Mouse (Mus musculus): ENCODE results near the gene Ank.
"Not testable (repeated sequence)": the region's sequence is repeated elsewhere in the genome, so short reads cannot be mapped to it uniquely, and the experiment has no call there.

Gene Ank

GRCm38 (mm10) chr15:27468822-27469488, 2.5 kb downstream of the Ank start:
- no peak for DNase-seq

DNA sequence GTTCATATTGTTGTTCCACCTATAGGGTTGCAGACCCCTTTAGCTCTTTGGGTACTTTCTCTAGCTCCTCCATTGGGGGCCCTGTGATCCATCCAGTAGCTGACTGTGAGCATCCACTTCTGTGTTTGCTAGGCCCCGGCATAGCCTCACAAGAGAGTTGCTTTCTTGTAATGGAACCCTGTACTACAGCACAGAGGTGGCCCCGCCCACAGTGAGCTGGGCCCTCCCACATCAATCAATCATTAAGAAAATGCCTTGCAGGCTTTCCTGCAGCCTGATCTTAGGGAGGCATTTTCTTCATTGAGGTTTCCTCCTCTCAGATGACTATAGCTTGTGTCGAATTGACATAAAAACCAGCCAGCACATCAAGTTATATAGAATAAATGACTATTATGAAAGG, 3.9 kb downstream of the Ank start:
- not testable (repeated sequence) for DNase-seq

DNA sequence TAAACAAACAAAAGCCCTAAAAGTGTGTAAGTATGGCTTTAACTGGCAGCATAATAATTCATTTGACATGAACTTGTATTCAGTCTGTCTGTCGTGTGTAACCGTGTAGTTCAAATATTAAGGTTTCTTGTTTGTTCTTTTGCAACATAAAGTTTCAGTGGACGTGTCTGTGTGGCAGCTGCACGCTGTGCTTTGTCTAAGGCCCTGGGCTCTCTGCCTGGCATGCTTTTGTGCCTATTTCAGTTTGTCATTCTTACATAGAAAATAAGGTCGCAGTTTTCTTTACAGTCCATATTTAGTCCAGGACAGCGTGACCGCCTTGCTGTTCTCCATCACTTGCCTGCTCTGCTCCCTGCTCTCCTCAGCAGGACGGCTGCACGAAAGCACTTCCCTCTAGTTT, 5.8 kb downstream of the Ank start:
- no peak for DNase-seq

DNA sequence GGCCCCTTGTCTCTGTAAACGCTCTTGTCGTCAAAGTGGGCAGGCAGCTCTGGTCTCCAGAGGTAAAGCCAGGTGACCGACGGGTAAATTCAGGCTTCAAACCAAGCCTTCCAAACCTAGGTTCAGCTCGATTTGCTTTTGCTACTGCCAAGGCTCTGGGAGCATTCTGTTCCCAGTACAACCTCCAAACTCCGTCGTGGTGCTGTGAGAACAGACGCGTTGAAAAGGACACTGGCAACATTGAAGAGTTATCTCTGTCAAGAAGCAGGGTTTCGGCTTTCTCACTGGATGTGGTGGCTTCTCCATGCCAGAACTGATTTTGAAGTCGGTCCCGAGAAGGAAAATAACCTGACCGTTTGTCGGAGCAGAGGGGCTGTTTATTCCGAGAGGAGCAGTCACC, 9.5 kb downstream of the Ank start:
- DNase-seq = no peak

GRCm38 (mm10) chr15:27476671-27477070, 10.2 kb downstream of the Ank start:
- no peak for DNase-seq

DNA sequence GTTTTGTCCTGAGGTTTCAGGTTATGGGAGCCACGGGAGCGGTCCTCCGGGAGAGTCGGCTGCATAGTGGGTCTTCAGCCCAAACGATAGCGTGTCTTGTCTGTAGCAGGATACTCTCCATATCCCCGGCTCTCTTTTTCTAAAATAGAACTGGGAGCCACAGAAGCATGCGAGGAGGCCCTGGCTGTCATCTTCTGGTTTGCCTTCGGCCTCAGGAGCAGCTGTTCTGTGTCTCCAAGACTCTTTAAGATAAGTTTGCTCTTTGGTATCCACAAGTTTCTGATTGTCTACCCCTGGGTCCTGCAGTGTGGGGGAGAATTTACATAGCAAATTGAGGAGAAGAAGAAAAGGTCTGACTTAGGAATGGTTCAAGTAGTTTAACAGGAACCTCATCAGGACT, 10.7 kb downstream of the Ank start:
- no peak for DNase-seq

GRCm38 (mm10) chr15:27477630-27478029, 11.2 kb downstream of the Ank start:
- DNase-seq = no peak

DNA sequence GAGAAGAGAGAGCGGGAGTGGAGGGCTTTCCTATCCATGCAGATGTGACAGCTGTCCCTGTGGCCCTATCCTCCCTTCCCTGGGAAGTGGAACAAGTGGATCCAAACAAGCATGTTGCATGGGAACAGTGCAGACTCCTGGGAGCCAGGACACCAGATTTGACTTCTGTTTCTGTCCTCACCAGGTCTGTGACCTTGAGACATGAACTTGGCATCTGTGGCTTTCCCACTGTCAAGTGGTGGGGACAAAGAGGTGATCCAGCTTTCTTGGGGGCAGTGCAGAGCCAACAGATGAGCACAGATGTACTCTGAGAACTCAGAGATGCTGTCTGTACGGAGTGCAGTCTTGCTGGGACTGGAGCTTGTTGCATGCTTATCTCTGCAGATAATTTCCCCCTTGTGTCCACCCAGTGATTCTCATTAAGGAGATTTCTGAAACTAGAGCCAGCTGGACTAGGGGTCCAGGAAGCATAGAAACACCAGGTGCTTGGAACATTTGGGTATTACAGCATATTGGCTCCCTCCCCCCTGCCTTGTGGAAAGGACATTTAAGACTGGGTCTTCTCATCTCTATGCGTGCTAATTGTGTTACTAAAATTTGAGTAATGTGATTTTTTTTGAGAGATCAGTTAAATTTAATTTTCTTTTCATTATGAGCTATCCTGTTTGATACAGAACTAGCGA, 14.0 kb downstream of the Ank start:
- DNase-seq = no peak

- DNase-seq = no peak
These were observed 15.5 kb downstream of the Ank start for GRCm38 (mm10) chr15:27481956-27482355.

DNA sequence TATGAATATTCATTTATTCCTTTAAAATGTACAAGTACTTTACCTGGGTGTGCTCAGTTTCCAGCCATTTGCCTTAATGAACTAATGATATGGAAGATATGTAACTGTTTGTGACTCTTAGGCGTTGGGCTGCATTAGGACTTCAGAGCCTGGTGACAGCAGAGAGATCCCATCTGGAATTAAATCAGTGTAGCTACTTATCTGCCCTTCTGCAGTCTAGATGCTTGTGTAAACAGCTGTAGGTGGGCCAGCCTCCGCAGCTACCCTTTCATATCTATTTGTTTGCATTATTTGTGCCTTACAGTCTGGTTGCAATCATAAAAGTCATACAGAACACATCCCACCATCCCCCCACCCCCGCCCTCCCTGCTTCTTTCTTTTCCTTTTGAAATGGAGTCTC, 16.7 kb downstream of the Ank start:
- DNase-seq = no peak

GRCm38 (mm10) chr15:27485567-27486278, 19.2 kb downstream of the Ank start:
- DNase-seq = no peak

DNA sequence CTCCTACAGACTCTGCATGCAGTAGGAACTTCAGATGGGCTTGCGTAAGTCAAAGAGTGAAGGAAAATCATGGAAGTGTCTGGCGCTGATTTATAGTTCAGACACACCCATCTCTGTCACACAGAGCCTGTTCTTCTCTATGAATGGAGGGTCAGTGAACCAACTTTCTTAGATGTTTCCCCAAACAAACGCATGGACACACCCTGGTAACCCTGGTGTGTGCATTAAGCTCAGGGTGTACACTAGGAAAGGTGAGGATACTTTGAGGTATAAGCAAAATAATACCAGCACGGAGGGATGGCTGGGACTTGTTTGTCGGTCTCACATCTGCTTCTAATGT, 19.8 kb downstream of the Ank start:
- no peak for DNase-seq

DNA sequence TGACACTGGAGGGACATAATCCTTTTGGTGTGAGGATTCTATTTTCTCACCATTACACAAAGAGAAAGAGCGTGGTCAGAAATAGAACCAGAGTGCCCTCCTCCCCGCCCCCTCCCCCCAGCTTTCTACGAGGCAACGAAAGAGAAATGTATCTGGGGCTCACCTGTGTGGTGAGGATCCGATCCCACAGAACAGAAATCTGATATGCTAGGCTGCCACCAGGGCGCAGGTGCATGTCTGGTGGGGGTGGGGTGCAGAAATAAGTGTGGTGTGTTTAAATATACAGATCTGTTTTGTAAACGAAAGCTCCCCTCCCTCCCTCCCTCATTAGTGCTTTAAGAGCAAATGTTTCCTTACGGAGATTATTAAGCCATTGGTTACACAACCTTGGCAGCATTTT, 20.6 kb downstream of the Ank start:
- no peak for DNase-seq

GRCm38 (mm10) chr15:27488042-27488441, 21.6 kb downstream of the Ank start:
- DNase-seq = no peak

GRCm38 (mm10) chr15:27490676-27491075, 24.2 kb downstream of the Ank start:
- DNase-seq = no peak

GRCm38 (mm10) chr15:27491425-27492070, 25.1 kb downstream of the Ank start:
- no peak for DNase-seq

- no peak for DNase-seq
These were observed 25.7 kb downstream of the Ank start for GRCm38 (mm10) chr15:27492156-27492555.

DNA sequence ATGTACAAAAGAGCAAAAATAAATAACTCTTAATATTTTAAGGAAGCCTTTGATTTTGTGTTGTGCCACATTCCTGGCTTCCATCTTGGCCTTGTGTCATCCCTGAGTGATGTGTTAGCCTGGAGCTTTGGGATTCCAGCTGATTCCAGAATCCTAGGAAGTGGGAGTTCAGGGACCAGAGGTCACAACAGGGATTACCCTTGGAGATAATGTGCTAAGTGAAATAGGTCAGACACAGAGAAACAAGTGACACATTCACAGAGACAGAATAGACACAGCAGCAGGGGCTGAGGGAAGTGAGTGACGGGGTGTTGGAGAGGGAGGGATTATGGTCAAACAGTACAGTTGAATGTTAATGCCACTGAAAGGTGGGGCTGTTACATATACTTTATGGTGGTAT, 26.3 kb downstream of the Ank start:
- DNase-seq = no peak

DNA sequence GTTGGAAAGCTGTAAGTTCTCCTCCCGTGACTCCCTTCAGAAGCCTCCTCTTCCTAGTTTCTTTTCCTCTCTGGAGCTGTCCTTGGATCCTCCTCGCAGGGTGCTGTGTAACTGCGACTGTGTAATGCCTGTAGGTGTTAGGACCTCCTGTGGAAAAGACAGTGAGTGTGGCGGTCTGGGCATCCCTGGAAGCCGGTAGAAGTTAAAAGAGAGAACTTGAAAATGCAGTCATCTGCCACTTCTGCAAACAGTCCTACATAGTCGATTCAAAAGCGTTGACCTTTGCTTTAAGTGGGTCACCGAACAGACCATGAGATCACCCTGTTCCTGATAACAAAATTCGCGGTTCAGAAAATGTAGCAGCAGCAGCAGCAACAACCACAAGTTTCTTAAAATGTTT, 27.0 kb downstream of the Ank start:
- no peak for DNase-seq

DNA sequence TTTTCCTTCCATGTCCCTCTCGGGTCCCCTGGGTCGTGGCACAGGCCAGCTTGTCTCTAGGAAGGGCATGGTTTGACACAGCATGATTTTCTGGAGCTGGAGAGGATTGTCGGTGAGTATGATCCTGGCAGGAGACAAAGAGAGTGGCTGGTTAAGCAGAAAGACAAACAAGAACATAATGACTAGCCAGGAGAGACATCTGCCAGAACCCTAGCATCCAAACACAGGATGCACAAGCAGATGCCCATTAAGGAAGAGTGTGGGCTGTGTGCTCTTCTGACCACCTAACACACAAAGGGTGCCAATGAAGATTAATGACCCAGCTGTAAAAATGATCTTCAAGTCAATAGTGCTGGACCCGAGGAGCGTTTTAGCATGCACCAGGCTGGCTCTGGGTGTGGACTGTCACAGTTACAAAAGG, 29.5 kb downstream of the Ank start:
- DNase-seq = no peak

GRCm38 (mm10) chr15:27496596-27497299, 30.3 kb downstream of the Ank start:
- no peak for DNase-seq

GRCm38 (mm10) chr15:27497300-27497997, 31.0 kb downstream of the Ank start:
- DNase-seq = no peak

- DNase-seq = no peak
These were observed 31.6 kb downstream of the Ank start for GRCm38 (mm10) chr15:27498078-27498477.

Data from kidney, adult 18-20 months (tissue).